Mouse (Mus musculus) thymus, postnatal 4 days (tissue): ENCODE data around the gene Npepl1.

Source experiments
- DNase-seq: peaks from one replicate; pipeline ENCODE4 v3.0.0; 2021

The Npepl1 gene

DNA sequence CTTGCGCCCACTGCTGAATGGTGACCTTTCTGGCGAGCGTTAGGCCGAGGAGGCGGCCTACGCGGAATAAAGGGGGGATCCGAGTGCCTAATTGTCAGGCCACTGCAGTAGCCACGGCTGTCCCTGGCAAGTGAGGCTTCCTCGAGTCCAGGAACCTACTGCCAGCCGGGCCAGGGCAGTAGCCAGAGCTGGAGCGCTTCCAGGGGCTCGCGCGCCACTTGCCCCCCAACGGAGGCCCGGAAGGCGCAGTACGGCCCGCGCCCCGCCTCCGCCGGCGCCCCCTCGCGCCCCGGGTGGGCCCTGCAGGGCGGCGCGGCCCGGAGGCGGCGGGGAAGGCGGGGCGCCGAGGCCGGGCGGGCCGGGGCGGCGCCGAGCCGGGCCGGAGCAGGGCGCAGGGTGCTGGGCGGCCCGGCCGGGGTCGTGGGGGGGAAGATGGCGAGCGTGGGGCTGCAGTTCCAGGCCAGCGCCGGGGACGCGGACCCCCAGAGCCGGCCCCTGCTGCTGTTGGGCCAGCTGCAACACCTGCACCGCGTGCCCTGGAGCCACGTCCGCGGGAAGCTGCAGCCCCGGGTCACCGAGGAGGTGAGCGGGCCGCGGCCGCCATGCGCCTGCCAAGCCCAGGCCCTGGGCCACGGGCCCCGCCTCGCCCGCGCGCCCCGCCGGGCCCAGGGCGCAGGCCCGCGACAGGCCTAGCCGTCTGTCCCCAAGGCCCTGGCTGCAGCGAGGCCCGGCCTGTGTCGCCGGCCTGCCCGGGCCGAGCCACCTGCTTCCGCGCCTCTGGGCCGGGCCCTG, at the start of gene Npepl1:
Gene Npepl1, plus strand, starts transcription at position 359 of the 792 bp plus-strand sequence.
- DNase-seq = peak; percentile 85

DNA sequence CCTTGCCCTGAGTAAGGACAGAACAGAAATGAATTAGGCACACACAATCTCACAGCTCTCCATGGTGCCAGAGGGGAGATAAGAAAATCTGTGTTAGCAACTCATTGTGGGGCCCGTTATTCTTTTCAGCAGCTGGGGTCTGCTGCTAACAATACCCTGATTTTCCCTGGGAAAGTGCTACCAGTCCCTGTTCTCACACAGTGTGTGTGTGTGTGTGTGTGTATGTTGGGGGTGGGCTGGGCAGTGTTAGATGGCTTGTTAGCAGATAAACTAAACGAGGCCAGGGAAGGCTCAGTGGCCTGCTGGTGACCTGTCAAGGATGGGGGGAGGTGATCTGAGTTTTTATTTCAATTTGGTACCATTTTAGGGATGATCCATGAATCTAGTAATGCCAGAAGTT, 48.9 kb upstream of the Npepl1 start:
- DNase-seq = no peak

DNA sequence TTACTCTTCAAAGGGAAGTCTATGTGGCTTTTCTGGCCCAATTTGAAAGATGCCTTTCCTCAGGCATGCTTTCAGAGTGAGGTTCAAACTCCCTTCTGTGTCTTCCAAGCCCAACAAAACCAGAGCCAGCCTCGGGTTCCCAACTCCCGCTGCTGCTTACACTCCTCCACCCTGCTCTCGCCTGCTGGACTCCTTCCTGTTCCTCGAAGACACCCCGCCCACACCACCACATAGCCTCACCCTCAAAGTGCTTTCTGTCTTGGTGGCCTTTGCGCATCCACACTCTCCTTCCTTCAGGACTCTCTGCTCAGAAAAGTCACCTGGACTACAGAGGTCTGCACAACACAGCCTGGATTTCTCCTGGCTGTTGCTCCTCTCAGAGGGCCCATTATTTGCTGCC, 47.1 kb upstream of the Npepl1 start:
- DNase-seq = no peak

DNA sequence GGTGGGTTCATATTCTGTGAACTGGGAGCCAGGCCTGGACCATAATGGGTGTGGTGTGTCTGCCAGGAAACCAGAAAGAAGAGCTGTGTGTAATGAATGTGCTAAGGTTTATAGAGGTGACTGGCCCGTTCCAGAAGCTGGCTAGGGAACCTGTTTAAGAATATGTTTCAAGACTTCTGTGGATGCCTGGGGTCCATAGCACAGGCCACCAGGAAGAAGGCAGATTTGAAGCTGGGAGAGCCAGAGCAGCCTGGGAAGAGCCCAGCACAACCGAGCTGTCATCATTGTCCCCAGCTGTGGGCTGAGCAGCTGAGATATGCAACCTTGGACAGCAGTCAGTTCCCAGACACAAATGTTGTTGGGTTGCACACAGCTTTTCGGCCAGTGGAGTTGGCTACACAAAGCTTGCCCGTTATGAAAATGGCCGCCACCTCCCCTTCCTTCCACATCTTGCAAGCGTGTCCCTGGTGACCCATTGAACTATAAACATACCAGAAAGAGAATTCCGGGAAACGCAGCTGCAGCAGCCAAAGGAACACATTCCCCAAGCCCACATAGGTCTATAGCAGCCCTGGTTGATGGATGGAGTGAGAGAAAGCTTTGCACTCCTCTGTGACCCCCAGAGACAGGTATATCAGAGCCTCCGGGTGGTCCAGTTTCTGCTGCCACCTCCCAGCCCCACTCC, 46.5 kb upstream of the Npepl1 start:
- DNase-seq = no peak

DNA sequence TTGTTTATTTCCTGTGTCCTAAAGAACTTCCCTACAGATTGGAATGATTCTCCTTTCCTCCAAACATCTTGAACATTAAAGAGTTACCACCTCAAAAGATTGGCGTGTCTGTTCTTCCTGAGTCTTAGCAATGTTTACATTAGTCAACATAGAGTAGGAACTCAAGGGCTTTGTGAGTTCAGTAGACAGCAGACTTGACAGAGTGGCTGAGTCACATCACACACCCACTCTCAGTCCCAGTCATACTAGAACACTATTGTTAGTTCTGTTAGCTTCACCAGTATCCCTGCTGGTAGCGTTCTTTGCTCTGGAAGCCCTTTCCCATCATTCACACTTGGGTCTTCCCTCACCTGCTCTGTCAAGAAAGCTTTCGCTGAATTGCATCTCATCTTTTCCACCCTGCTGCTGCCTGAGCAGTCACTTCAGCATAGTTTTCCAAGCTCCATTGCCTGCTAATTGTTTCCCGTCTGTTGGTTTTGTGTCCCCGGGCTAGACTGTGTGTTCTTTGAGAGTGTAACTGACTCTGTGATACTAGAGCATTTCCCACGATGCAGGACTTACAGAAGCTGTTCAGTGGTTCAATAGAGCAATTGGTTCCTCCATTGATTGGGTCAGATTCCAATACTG, 42.2 kb upstream of the Npepl1 start:
- no peak for DNase-seq

DNA sequence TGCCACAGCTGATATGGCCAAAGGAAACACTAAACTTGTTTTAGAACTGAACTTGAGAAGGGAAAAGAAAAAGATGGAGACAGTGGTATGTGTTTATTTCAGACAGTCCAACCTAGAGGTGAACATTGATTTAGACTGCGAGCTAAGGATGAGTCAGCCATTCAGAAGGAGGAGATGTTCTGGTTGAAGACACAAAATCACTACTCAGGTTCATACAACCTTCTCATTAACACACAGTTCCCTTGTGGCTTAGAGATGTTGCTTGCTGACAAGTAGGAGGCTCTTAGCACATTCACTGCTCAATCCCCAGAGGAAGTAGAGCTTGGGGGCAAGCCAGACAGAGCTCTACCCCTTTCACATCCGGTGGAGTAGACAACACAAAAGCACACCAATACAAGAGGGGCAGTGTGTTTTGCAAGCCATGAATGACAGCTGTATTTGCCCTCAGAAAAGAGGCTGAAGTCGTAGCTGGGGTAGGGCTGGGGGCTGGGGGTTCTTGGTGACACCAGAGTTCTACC, 40.6 kb upstream of the Npepl1 start:
- no peak for DNase-seq

DNA sequence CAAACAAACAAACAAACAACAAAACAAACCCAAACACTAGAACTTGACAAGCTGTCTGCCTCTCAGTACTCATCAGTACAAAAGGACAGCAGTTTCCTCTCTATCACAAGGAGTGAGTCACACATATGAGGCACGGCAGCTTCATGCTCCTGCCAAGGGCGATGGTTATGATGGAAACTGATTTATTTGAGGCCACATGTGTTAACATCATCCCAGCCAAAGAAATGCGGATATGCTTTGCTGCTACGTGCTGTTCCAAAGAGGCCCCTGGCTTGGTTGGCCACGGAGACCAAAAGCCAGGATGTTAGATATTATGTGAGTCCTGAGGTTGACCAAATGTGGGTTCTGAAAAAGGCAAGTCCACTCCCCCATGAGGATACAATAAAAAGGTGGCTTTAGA, 38.7 kb upstream of the Npepl1 start:
- DNase-seq = no peak

DNA sequence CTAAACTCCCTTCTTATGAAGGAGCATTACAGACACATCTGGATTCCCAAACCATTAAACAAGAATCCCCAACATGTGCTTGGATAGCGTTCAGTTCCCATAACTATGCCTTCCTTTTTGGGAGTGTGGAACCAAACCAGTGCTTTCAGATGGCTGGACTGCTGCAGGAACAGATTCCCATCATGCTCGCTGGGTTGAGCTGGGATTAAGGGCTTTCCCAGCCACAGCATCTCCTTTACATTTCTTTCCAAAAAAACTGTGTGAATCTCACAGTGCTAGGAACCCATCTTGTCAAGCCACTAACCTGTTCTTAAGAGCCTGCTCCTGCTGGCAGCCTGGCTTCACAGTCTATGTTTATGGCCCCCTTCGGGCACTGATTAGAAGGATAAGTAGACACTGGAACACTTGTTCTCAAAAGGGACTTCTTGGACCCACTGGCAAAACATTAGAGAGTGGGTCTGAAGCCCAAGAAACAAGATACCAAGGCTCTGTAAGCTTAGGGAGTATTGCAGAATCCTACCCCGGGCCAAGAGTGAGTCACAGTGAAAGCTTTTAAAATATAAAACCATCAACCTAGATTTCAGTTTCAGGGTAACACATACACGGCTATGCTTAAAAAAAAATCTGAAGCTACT, 36.9 kb upstream of the Npepl1 start:
- no peak for DNase-seq

DNA sequence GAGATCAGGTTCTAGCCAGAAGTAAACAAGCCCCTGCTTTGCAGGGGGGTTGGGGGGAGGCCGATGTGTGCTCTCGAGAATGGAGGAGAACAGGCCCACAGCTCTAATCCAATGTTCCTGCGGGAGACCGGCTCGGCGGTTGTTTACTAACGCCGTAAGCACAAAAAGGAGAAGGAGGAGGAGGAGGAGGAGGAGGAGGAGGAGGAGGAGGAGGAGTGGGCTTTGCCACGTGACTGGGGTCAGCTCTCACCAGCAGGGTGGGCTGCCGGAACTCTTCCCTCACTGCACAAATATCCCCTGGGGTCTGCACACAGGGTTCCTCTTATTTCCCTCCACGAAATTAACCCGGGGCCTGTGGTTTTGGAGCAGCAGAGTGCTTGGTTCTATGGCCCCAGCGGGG, 35.5 kb upstream of the Npepl1 start:
- no peak for DNase-seq

DNA sequence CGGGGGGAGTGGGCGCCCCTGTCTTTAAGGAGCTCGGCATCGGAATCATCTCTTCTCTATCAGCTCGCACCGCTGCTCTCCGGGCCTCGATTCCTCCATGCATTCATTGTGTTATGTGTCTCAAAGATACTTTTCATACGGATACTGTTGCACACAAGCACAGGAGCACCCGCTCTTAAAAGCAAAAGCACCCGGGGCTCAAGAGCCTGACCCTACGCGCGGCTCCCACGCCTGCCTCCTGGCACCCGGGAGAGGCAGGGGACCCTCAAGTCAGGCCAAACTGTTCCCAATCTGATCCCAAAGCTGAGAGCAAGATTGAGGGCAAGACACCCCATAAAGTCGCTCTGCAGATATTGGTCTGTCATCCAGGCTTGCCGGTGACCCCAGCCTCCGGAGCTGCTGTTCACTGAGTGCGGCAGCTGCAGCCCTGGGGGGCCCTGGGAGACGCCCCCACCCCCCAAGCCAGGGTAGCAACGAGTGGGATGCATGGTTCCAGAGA, 35.0 kb upstream of the Npepl1 start:
- DNase-seq = peak; percentile 61

DNA sequence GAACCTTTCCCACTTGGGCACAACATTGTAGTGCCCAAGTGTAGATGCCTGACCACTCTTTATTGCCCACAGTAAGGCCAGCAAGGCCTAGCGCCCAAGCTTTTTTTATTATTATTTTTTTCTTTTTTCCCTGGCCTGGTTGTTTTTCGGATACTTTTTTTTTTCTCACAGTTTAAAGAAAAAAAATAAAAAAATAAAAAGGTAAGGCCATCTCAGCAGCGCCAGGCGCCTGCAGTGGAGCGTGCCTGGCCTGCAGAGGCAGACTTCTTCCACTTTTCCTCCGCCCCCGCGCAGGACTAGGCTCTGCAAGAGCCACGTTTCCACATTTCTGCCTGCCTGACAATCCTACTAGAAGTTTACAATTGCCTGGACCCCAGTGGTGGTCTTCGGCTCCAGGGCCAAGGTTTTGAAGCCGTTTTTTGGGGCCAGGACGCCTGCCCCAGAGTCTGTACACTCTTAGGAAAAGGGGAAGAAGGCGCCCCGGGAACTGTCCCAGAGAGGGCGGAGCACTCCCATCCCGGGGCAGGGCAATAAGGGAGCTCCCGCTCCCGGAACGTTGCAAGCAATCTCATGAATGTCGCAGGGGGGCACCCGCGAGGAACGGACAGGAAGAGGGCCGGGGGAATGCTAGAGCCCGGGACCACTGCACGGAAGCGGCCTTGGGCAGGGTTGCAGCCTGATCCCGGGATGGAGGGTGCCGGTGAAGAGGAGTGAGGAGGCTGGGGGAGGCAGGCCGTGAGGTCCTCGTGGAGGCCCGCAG, 34.3 kb upstream of the Npepl1 start, which contains the start of gene Stx16:
Gene Stx16, plus strand, starts transcription at position 636 of the 760 bp plus-strand sequence.
- DNase-seq = peak; percentile 92

DNA sequence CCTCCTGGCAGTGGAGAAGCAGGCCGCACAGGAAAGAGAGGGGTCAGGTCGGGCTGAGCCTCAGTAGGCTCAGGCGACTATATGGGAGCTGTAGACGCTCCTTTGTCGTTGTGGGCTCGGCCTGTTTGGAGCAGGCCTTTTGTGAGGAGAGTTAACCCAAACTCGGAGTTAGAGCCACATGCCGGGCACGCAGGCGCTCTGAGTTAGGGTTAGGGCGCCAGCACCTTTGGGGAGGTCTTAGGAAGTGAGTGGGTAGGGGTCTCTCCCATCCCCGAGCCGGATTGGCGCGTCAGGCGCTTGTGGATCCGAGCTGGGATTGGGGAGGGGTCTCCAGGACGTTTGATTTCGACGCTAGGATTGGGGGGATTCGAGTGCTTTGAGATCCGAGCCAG, 33.7 kb upstream of the Npepl1 start:
- DNase-seq = no peak

DNA sequence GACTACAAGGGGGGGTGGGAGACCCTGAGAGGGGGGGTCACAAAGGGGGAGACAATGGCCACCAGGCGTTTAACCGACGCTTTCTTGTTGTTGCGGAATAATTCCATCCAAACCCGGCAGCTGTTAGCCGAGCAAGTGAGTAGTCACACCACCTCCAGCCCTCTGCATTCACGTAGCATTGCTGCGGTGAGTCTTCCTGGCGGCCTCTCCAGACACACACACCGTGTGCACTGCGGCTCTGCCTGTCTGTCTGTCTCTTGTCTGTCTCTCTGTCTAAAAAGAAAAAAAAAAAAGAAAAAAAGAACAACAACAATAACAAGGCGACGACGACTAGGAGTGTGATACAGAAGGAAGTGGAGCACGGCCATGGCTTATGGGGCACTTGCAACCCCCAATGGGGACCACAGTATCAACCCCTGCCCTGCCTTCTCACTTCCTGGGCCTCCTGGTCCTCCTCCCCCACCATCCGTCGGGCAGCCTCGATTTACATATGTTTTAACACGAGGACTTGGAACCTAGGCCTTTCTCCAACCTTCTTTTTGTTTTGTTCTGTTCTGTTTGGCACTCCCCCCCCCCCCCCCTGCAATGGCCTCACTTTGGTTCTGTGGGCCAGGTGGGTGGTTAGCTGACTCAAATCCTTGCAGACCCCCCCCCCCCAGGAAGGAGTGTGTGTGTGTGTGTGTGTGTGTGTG, 33.0 kb upstream of the Npepl1 start:
- peak; percentile 71 for DNase-seq

DNA sequence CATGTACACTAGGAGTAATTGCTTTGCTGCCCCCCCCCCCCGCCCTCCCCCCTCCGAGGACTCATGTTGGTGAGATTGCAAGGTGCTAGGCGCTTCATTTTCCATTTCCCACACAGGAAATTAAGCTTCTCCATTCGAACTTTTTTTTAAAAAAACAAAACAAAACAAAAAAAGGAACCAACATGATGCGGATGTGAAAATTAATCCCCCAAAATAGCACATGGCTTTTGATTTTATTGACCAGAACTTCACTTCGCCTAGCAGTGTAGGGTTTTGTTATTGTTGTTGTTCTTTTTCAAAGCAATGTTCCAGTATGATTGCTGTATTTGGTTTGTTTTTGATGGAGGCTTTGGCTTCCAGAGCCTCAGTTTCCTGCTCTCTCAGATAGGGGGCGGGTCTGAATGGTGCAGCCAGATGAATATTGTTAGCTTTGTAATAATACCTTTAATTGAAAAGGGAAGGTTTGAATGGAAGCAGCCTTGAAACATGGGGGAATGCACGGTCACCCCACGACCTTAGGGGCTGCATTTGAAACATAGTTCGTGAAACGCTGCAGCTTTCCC, 32.3 kb upstream of the Npepl1 start:
- peak; percentile 14 for DNase-seq

DNA sequence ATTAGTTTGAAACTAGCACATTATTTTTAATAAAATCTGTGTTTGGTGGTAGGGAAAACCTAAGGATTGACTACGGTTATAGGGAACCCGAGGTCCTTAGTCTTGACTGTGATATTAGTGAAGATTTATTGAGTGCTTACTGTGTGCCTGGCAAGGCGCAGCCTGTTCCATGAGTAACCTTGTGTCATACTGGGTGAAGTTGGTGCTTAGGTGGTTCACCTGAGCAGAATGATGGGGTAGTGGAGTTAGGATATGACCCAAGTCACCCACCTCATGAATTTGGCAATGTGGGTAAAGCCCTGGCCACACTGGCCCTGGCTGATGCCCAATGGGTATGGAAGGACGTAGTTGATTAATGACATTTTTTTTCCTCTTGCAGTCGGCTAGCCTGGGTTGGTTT, 28.3 kb upstream of the Npepl1 start:
- DNase-seq = no peak

DNA sequence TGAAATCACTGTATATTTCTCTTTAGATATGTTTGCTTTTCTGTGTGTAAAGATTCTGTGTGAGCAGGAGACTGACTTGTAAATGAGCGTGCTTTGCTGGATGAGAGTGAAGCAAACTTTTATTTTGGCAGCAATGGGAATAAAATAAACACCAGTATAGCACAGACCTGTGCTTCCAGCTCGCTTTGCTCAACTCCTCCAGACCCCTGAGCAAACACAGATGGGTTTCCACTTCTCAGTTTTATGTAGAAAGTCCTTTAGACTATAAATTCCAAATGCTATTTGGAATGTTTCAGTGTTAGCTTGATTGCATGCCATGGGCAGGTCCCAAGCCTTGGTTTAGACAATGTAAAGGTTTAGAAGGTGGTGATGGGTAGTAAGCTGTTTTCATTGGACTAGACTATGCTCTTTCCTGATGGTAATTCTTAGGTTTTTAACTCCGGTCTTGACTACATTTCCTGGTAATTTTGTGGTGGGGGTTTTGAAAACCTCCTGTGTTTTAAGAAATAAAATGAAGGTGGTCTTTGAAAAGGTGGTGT, 27.7 kb upstream of the Npepl1 start:
- no peak for DNase-seq

DNA sequence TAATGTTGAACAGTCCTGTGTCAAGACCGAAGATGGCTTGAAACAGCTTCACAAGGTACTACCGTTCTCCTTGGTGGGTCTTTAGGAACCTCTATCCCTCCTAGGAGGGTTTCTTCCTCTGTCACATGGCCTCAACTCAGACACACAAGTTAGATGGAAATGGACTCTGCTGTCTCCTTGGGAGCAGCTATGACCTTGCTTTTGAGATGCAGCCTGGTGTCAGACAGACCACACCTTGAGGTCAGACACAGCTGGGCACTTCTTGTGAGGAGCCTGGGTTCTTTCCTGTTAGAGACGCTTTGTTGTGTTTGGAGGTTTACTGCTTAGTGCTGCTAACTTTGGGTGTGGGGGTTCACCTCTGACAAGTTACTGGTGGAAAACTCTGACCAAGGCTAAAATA, 15.1 kb upstream of the Npepl1 start:
- DNase-seq = no peak

DNA sequence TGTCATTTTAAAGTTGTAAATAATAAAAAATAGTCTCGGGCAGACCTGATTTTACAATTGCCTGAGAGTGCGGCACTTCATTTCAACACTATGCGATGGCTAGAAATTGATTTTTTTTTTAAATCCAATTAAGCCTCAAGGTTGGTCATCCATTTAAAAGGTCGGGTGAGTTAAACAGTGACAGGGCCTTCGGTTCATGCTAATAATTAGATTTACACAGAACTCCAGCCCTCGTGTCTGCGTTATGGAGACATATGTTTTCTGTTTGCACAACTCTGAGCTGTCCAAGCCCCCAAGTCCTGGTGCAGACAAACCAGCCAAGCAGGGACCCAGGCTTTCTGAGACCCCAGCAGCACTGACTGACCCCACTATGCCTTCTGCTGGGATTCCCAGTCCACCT, 7.8 kb upstream of the Npepl1 start:
- no peak for DNase-seq

DNA sequence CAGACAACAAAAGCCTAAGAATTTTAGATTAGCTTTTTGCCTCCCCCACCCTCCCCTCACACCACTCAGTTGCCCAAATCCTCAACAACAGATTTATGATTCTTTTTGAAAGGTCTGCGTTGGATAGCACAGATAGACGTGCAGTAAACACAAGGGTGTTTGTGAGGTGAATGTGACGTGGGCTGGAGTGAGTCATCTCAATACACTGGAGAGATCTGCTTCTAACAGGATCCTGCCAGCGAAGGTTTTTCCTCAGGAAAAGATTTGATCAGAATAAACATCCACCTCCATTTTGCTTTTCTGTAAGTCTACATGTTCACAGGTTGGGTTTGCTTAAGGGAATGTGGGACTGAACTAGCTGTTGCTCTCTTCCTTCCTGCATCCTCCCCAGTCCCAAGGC, 6.6 kb upstream of the Npepl1 start:
- no peak for DNase-seq

DNA sequence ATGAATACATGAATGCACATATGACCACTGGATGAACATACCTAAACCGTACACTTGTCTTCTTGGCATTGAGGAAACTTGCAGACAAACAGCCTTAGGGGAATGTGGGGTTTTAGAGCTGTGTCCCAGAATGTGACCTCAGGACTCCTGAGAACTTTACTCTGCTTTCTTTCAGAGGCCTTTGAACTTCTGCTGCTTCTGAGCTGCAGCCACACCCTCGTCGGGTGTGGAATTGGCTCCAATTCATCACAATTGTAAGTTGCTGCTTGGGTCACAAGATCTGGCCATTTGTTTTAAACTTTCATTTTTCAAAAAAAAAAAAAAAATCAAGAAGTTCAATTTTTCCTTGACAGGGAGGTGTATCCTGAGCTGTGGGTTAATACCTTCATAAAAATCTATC, 2.8 kb upstream of the Npepl1 start:
- DNase-seq = no peak
